Mouse (Mus musculus) liver, postnatal 0 days (tissue): Measurements from ENCODE around the gene Rad51b.

Source experiments
- CTCF ChIP-seq: sonication (generic); IDR thresholded peaks from 2 replicates; pipeline ENCODE4 v1.5.1; 2016; ENCODE audit warnings: antibody characterized with exemption, low read depth
- EP300 ChIP-seq: IDR thresholded peaks from 2 replicates; pipeline ENCODE4 v1.6.1; 2016; ENCODE audit warnings: antibody characterized with exemption, low read depth, mild to moderate bottlenecking

- TF ChIP-seq CTCF (no peak), EP300 (no peak)
These were observed 83.1 kb downstream of the Rad51b start for GRCm38 (mm10) chr12:79380190-79380589.
